Mouse (Mus musculus) MEL (cell line): ENCODE results near the gene Baiap2. TPM values are rescaled to one million over a fixed set of nuclear protein-coding genes. Genes with fewer than 3 reads are reported as not detected.

Experiments used
- DNase-seq: peaks from one replicate; pipeline ENCODE4 v3.0.0; 2011; ENCODE audit warnings: low read depth, low spot score
- H3K27ac ChIP-seq: 2 replicates; pipeline ENCODE4 v1.5.1; 2012; ENCODE audit warnings: low read depth, mild to moderate bottlenecking, control low read depth, low read length, moderate library complexity; ENCODE audit not compliant: control insufficient read depth
- H3K27me3 ChIP-seq, 2 experiments: fragments of 150-350 bp in 1 of 2; sonication (generic) in 1 of 2; 2 replicates each; pipeline ENCODE4 v1.6.1; 2012; ENCODE audit warnings: low read length in 2 of 2, mild to moderate bottlenecking in 2 of 2, improper control_type of control experiment in 1 of 2, moderate library complexity in 1 of 2; ENCODE audit not compliant: insufficient read depth in 2 of 2, control insufficient read depth in 1 of 2
- H3K36me3 ChIP-seq, 2 experiments: 2 replicates each; pipeline ENCODE4 v1.6.1; 2012 to 2014; ENCODE audit warnings: low read length in 2 of 2, improper control_type of control experiment in 1 of 2, inconsistent platforms in 1 of 2, mild to moderate bottlenecking in 1 of 2; ENCODE audit not compliant: insufficient read depth in 2 of 2, control insufficient read depth in 1 of 2
- H3K4me1 ChIP-seq, 2 experiments: fragments of 150-350 bp in 1 of 2; sonication (generic) in 1 of 2; 2 replicates each; pipeline ENCODE4 v1.6.1; 2012; ENCODE audit warnings: low read length in 2 of 2, improper control_type of control experiment in 1 of 2, mild to moderate bottlenecking in 1 of 2; ENCODE audit not compliant: insufficient read depth in 2 of 2, control insufficient read depth in 1 of 2
- H3K4me3 ChIP-seq, 2 experiments: fragments of 150-350 bp in 1 of 2; sonication (generic) in 1 of 2; 2 replicates each; pipeline ENCODE4 v1.5.1; 2012; ENCODE audit warnings: low read depth in 2 of 2, low read length in 2 of 2, mild to moderate bottlenecking in 2 of 2, moderate library complexity in 2 of 2, control low read depth in 1 of 2, improper control_type of control experiment in 1 of 2; ENCODE audit not compliant: control insufficient read depth in 1 of 2, insufficient read depth in 1 of 2
- H3K79me2 ChIP-seq: 2 replicates; pipeline ENCODE4 v1.6.1; 2012; ENCODE audit warnings: mild to moderate bottlenecking, low read length, moderate library complexity; ENCODE audit not compliant: control insufficient read depth, poor library complexity, insufficient read depth
- H3K9ac ChIP-seq: 2 replicates; pipeline ENCODE4 v1.6.1; 2012; ENCODE audit warnings: low read depth, mild to moderate bottlenecking, control low read depth, low read length, moderate library complexity; ENCODE audit not compliant: control insufficient read depth, poor library complexity, severe bottlenecking
- H3K9me3 ChIP-seq: fragments of 150-350 bp; sonication (generic); replicated peaks from 2 replicates; pipeline ENCODE4 v1.6.1; 2012; ENCODE audit warnings: mild to moderate bottlenecking, low read length, improper control_type of control experiment, moderate library complexity; ENCODE audit not compliant: insufficient read depth
- CHD1 ChIP-seq: IDR thresholded peaks from 2 replicates; pipeline ENCODE4 v1.6.1; 2012; ENCODE audit warnings: low read depth, mild to moderate bottlenecking, inconsistent platforms, low read length, improper control_type of control experiment
- E2F4 ChIP-seq: IDR thresholded peaks from 2 replicates; pipeline ENCODE4 v1.6.1; 2011; ENCODE audit warnings: low read depth, low read length, improper control_type of control experiment, borderline replicate concordance
- ELF1 ChIP-seq: IDR thresholded peaks from 2 replicates; pipeline ENCODE4 v1.6.1; 2014; ENCODE audit warnings: low read depth, mild to moderate bottlenecking, inconsistent platforms, low read length, improper control_type of control experiment, moderate library complexity
- ETS1 ChIP-seq: IDR thresholded peaks from 2 replicates; pipeline ENCODE4 v1.6.1; 2012; ENCODE audit warnings: low read depth, mild to moderate bottlenecking, inconsistent platforms, low read length, improper control_type of control experiment, moderate library complexity
- GABPA ChIP-seq: IDR thresholded peaks from 2 replicates; pipeline ENCODE4 v1.6.1; 2012; ENCODE audit warnings: low read depth, mild to moderate bottlenecking, inconsistent platforms, low read length, improper control_type of control experiment, moderate library complexity
- GATA1 ChIP-seq: IDR thresholded peaks from 2 replicates; pipeline ENCODE4 v1.6.1; 2011; ENCODE audit warnings: low read depth, low read length, improper control_type of control experiment
- KAT2A ChIP-seq: conservative IDR thresholded peaks from 2 replicates; pipeline ENCODE4 v1.6.1; 2012; ENCODE audit warnings: low read depth, low read length, improper control_type of control experiment, inconsistent platforms
- MAFK ChIP-seq: IDR thresholded peaks from 2 replicates; pipeline ENCODE4 v1.6.1; 2011; ENCODE audit warnings: low read depth, mild to moderate bottlenecking, low read length, improper control_type of control experiment, borderline replicate concordance
- MAX ChIP-seq: IDR thresholded peaks from 2 replicates; pipeline ENCODE4 v1.6.1; 2011; ENCODE audit warnings: low read length, improper control_type of control experiment
- MAZ ChIP-seq: IDR thresholded peaks from 2 replicates; pipeline ENCODE4 v1.6.1; 2012; ENCODE audit warnings: low read depth, mild to moderate bottlenecking, inconsistent platforms, low read length, improper control_type of control experiment
- MXI1 ChIP-seq: IDR thresholded peaks from 2 replicates; pipeline ENCODE4 v1.6.1; 2011; ENCODE audit warnings: mild to moderate bottlenecking, low read depth, low read length, improper control_type of control experiment
- NRF1 ChIP-seq: IDR thresholded peaks from 2 replicates; pipeline ENCODE4 v1.6.1; 2014; ENCODE audit warnings: low read depth, mild to moderate bottlenecking, inconsistent platforms, low read length, improper control_type of control experiment, moderate library complexity; ENCODE audit not compliant: poor library complexity, insufficient read depth, severe bottlenecking
- POLR2AphosphoS2 ChIP-seq: IDR thresholded peaks from 2 replicates; pipeline ENCODE4 v1.6.1; 2011; ENCODE audit warnings: low read length, improper control_type of control experiment
- TCF12 ChIP-seq: IDR thresholded peaks from 2 replicates; pipeline ENCODE4 v1.6.1; 2014; ENCODE audit warnings: low read depth, mild to moderate bottlenecking, inconsistent platforms, low read length, improper control_type of control experiment, moderate library complexity
- UBTF ChIP-seq: IDR thresholded peaks from 2 replicates; pipeline ENCODE4 v1.6.1; 2012; ENCODE audit warnings: low read depth, mild to moderate bottlenecking, inconsistent platforms, low read length, improper control_type of control experiment, moderate library complexity, borderline replicate concordance; ENCODE audit not compliant: insufficient read depth
- USF2 ChIP-seq, 2 experiments: IDR thresholded peaks; 2 replicates each; pipeline ENCODE4 v1.6.1; 2011 to 2012; ENCODE audit warnings: improper control_type of control experiment in 2 of 2, low read length in 2 of 2, borderline replicate concordance in 1 of 2, inconsistent platforms in 1 of 2, low read depth in 1 of 2, mild to moderate bottlenecking in 1 of 2; ENCODE audit not compliant: insufficient read depth in 1 of 2
- ZMIZ1 ChIP-seq: IDR thresholded peaks from 2 replicates; pipeline ENCODE4 v1.6.1; 2012; ENCODE audit warnings: low read depth, mild to moderate bottlenecking, inconsistent platforms, low read length, improper control_type of control experiment, moderate library complexity
- ZNF384 ChIP-seq: IDR thresholded peaks from 2 replicates; pipeline ENCODE4 v1.6.1; 2012; ENCODE audit warnings: low read depth, mild to moderate bottlenecking, inconsistent platforms, low read length, improper control_type of control experiment
- polyA plus RNA-seq, 2 experiments: library from polyadenylated mRNA; stranded (reverse) in 1 of 2; unstranded in 1 of 2; fragments of >175 nt in 1 of 2; fragments of >200 nt in 1 of 2; gene quantifications; 2 replicates each; pipeline versions ENCODE4 v1.2.1 to v1.2.4; 2012; ENCODE audit warnings: low replicate concordance in 2 of 2, low read depth in 1 of 2; ENCODE audit not compliant: insufficient read length in 2 of 2, insufficient read depth in 1 of 2, missing spikeins in 1 of 2
- total RNA-seq: library from RNA; depleted of rRNA; stranded (reverse); fragments of 300-350 nt; gene quantifications from 2 replicates; pipeline ENCODE4 v1.2.3, GENCODE M21; 2012

The Baiap2 gene
- total and polyA plus RNA-seq, 3 experiments: 27.5 to 31.3 TPM; not detected in 1

GRCm38 (mm10) chr11:119973789-119974188, 31.2 kb downstream of the Baiap2 start:
- DNase-seq: no peak
- TF ChIP-seq USF2 (IDR thresholded peaks at IDR 0.05; ENCODE audit: borderline replicate concordance in 1 of 2, insufficient read depth in 1 of 2, low read depth in 1 of 2, low read length in 2 of 2) (no peak), MXI1 (no peak), MAX (no peak), ETS1 (no peak), GABPA (no peak), TCF12 (no peak)
- Histone ChIP-seq H3K9ac (no peak overlapping the region), H3K4me3 (no peak overlapping the region), H3K27me3 (no peaks in the 10 kb centered on the region), H3K27ac (no peak overlapping the region), H3K79me2 (no peaks in the 10 kb centered on the region), H3K9me3 (no peaks in the 10 kb centered on the region), H3K4me1 (no peaks in the 10 kb centered on the region), H3K36me3 (no peaks in the 10 kb centered on the region)

GRCm38 (mm10) chr11:119975739-119976501, 33.4 kb downstream of the Baiap2 start:
- no peaks in the 10 kb centered on the region for H3K79me2 ChIP-seq
- no peaks in the 10 kb centered on the region; a peak in 1 of 4 replicates for H3K36me3 ChIP-seq
- no peak for DNase-seq
- no peak overlapping the region for H3K27ac ChIP-seq
- TF ChIP-seq NRF1: no peak
- TF ChIP-seq UBTF: no peak
- no peak for TF ChIP-seq POLR2AphosphoS2
- no peak for TF ChIP-seq ZNF384
- TF ChIP-seq MAX: no peak
- TF ChIP-seq GATA1: no peak
- no peak for TF ChIP-seq ELF1
- no peak for TF ChIP-seq MXI1
- no peak for TF ChIP-seq MAFK
- TF ChIP-seq CHD1: no peak
- no peak for TF ChIP-seq ZMIZ1
- no peak for TF ChIP-seq MAZ
- no peak for TF ChIP-seq TCF12
- no peak for TF ChIP-seq KAT2A
- no peak for TF ChIP-seq E2F4
- H3K4me3 ChIP-seq: no peak overlapping the region
- H3K4me1 ChIP-seq: no peaks in the 10 kb centered on the region
- H3K9me3 ChIP-seq: no peaks in the 10 kb centered on the region
- H3K9ac ChIP-seq: no peak overlapping the region
- H3K27me3 ChIP-seq: no peaks in the 10 kb centered on the region
